Mouse (Mus musculus): ENCODE results near the gene Mtmr4. TPM values are rescaled to one million over a fixed set of nuclear protein-coding genes. Genes with fewer than 3 reads are reported as not detected.
A peak's percentile ranks its signal among the peaks of the same experiment; 100 is the strongest.

Mtmr4 gene
- total and polyA plus RNA-seq, 2 experiments from 2014 or later = 6.0 to 17.3 TPM

DNA sequence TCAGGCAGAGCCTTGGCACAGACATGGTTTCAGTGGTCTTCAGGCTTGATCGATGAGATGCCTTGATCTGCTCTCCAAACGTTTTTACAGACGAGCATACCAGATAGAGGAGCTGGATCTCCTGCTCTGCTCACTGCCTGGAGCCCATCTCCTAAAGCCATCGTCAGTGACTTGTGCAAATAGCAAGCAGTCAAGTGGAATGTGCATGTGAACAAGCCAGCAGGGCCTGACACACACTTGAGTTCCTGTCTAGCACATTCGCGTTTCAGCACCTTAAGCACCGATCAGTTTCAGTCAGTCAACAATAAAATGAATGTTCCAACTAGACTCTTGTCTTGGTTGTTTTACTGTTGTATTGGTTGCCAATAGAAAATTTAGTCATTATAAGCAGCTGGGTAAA is 67.3 kb downstream of the Mtmr4 start:
- no peaks in the 10 kb centered on the region for H3K4me1 ChIP-seq (ENCODE audit: control insufficient read depth, insufficient read depth)
- H3K27ac ChIP-seq (ENCODE audit: low read depth) = no peak overlapping the region
- H3K36me3 ChIP-seq (replicated peaks; ENCODE audit: control insufficient read depth, insufficient read depth, low read length) = no peaks in the 10 kb centered on the region
- 41% methylated on average over 7 of the region's 7 CpGs for WGBS
- H3K9ac ChIP-seq (replicated peaks; ENCODE audit: low read depth, low read length) = no peak overlapping the region
- no peak overlapping the region for H3K4me2 ChIP-seq (ENCODE audit: low read depth, low read length)
- peaks cover 11% of the 10 kb centered on the region for H3K27me3 ChIP-seq (ENCODE audit: control insufficient read depth, insufficient read depth, low read length)
- ATAC-seq (ENCODE audit: insufficient read depth, low read depth) (no peak), DNase-seq (ENCODE audit: low spot score) (no peak)
- TF ChIP-seq CTCF (IDR thresholded peaks at IDR 0.05; ENCODE audit: low read depth) = no peak
- no peak for TF ChIP-seq EP300 (IDR thresholded peaks at IDR 0.05; ENCODE audit: low read depth)
- no peak overlapping the region for H3K4me3 ChIP-seq (ENCODE audit: low read depth, low read length)
- no peaks in the 10 kb centered on the region for H3K9me3 ChIP-seq (replicated peaks; ENCODE audit: control insufficient read depth, low read length)

DNA sequence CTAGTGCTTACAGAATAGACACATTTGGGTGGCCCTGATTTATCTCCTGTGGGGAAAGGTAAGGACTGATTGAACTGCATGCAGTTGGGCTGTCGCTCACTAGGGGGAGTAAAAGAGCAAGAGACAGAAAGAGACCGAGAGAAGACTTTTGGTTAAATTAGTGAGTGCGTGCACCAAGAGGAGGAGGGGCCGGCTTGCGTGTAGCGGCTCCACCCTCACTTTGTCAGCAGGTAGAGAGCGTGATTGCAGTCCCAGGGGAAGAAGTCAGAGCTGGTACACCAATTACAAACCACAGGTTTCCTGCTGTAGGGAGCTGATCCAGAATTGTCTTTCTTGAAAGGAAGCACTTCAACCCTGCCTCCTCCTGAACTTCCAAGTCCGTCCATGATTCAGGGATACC is 70.4 kb downstream of the Mtmr4 start, which contains the start of gene Rnf43:
Gene Rnf43 (plus strand): TSS at position 316 of the 400 bp plus-strand sequence.
- peak within 1 kb of the TSS; percentile 52 for H3K4me2 ChIP-seq (ENCODE audit: low read depth, low read length)
- peak; percentile 83 for DNase-seq (ENCODE audit: low spot score)
- peak; percentile 74; the same call in 1 of the 2 replicates for ATAC-seq (ENCODE audit: insufficient read depth, low read depth)
- H3K36me3 ChIP-seq (replicated peaks; ENCODE audit: control insufficient read depth, insufficient read depth, low read length) = no peaks in the 10 kb centered on the region
- TF ChIP-seq EP300 (IDR thresholded peaks at IDR 0.05; ENCODE audit: low read depth) = no peak
- peak; percentile 86 for TF ChIP-seq CTCF (IDR thresholded peaks at IDR 0.05; ENCODE audit: low read depth)
- H3K9me3 ChIP-seq (replicated peaks; ENCODE audit: control insufficient read depth, low read length) = no peaks in the 10 kb centered on the region
- 1% methylated on average over 8 of the region's 8 CpGs for WGBS
- H3K4me3 ChIP-seq (ENCODE audit: low read depth, low read length) = peak within 1 kb of the TSS; percentile 34
- no peaks in the 10 kb centered on the region for H3K4me1 ChIP-seq (ENCODE audit: control insufficient read depth, insufficient read depth)
- H3K9ac ChIP-seq (replicated peaks; ENCODE audit: low read depth, low read length) = no peak within 1 kb of the TSS
- H3K27me3 ChIP-seq (ENCODE audit: control insufficient read depth, insufficient read depth, low read length) = peaks cover 15% of the 10 kb centered on the region
- no peak within 1 kb of the TSS for H3K27ac ChIP-seq (ENCODE audit: low read depth)

DNA sequence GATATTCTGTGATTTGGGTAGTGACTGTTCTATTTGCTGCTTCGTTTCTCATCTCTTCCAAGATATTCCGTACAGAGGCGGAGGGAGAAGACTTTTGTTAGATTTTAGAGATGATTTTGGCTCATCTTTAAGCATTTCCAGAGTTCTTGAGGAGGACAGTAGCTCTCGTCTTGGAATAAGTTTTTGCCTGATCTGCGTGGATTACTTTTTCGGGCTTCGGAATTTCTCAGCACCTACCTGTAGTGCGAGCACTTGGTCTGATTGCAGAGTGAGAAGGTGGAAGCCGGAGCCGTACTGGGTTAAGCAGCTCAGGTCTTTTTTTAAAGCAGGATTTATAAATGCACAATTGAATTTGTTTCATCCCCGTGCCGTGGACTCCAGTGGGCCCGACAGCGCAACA is 70.9 kb downstream of the Mtmr4 start:
- Histone ChIP-seq H3K9ac (replicated peaks; ENCODE audit: low read depth, low read length) (no peak overlapping the region), H3K4me2 (ENCODE audit: low read depth, low read length) (peak overlapping the region; percentile 52), H3K4me3 (ENCODE audit: low read depth, low read length) (peak overlapping the region; percentile 34), H3K27me3 (ENCODE audit: control insufficient read depth, insufficient read depth, low read length) (peaks cover 15% of the 10 kb centered on the region), H3K9me3 (replicated peaks; ENCODE audit: control insufficient read depth, low read length) (no peaks in the 10 kb centered on the region), H3K4me1 (ENCODE audit: control insufficient read depth, insufficient read depth) (no peaks in the 10 kb centered on the region), H3K36me3 (replicated peaks; ENCODE audit: control insufficient read depth, insufficient read depth, low read length) (no peaks in the 10 kb centered on the region), H3K27ac (ENCODE audit: low read depth) (no peak overlapping the region)
- TF ChIP-seq EP300 (IDR thresholded peaks at IDR 0.05; ENCODE audit: low read depth) (no peak), CTCF (IDR thresholded peaks at IDR 0.05; ENCODE audit: low read depth) (no peak)
- ATAC-seq (ENCODE audit: insufficient read depth, low read depth) (no peak), DNase-seq (ENCODE audit: low spot score) (no peak)
- 15% methylated on average over 14 of the region's 14 CpGs for WGBS

DNA sequence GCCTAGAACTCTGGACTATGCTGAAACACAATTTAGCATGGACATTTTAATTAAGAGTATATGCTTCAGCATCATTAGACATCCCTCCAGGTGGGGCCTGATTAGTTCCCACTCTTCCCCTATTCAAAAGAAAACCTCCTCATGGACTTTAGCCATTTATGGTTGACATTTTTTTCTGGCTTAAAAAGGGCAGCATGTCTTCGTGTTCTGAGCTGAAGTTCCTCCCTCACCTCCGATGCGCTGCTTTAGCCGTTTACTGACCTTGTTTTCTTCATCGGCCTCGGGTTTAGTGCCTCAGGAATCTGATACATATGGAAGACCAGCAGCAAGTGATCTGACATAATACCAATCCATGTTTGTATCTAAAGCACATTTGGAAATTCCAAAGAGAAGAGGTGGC is 72.0 kb downstream of the Mtmr4 start:
- no peaks in the 10 kb centered on the region for H3K36me3 ChIP-seq (replicated peaks; ENCODE audit: control insufficient read depth, insufficient read depth, low read length)
- H3K4me2 ChIP-seq (ENCODE audit: low read depth, low read length) = no peak overlapping the region
- no peaks in the 10 kb centered on the region for H3K4me1 ChIP-seq (ENCODE audit: control insufficient read depth, insufficient read depth)
- no peak overlapping the region for H3K4me3 ChIP-seq (ENCODE audit: low read depth, low read length)
- H3K9me3 ChIP-seq (replicated peaks; ENCODE audit: control insufficient read depth, low read length) = no peaks in the 10 kb centered on the region
- no peak for DNase-seq (ENCODE audit: low spot score)
- H3K9ac ChIP-seq (replicated peaks; ENCODE audit: low read depth, low read length) = no peak overlapping the region
- WGBS = 85% methylated on average over 6 of the region's 6 CpGs
- peaks cover 15% of the 10 kb centered on the region for H3K27me3 ChIP-seq (ENCODE audit: control insufficient read depth, insufficient read depth, low read length)
- no peak for TF ChIP-seq EP300 (IDR thresholded peaks at IDR 0.05; ENCODE audit: low read depth)
- TF ChIP-seq CTCF (IDR thresholded peaks at IDR 0.05; ENCODE audit: low read depth) = no peak
- ATAC-seq (ENCODE audit: insufficient read depth, low read depth) = no peak
- H3K27ac ChIP-seq (ENCODE audit: low read depth) = no peak overlapping the region

DNA sequence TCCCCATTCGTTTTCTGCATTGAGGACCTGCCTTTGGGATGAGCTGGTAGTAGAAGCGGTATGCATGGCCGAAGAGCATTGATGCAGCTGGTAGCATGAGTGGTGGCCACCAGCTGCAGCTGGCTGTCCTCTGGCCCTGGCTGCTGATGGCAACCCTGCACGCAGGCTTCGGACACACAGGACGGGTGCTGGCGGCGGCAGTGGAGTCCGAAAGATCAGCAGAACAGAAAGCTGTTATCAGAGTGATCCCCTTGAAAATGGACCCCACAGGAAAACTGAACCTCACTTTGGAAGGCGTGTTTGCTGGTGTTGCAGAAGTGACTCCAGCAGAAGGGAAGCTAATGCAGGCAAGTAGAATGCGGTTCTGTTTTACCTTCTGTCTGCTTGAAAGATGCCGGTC is 72.6 kb downstream of the Mtmr4 start:
- Histone ChIP-seq H3K9me3 (replicated peaks; ENCODE audit: control insufficient read depth, low read length) (no peaks in the 10 kb centered on the region), H3K4me1 (ENCODE audit: control insufficient read depth, insufficient read depth) (no peaks in the 10 kb centered on the region), H3K4me3 (ENCODE audit: low read depth, low read length) (no peak overlapping the region), H3K36me3 (replicated peaks; ENCODE audit: control insufficient read depth, insufficient read depth, low read length) (no peaks in the 10 kb centered on the region), H3K4me2 (ENCODE audit: low read depth, low read length) (no peak overlapping the region), H3K27me3 (ENCODE audit: control insufficient read depth, insufficient read depth, low read length) (peaks cover 15% of the 10 kb centered on the region), H3K27ac (ENCODE audit: low read depth) (no peak overlapping the region), H3K9ac (replicated peaks; ENCODE audit: low read depth, low read length) (no peak overlapping the region)
- DNase-seq (ENCODE audit: low spot score) (no peak), ATAC-seq (ENCODE audit: insufficient read depth, low read depth) (no peak)
- TF ChIP-seq EP300 (IDR thresholded peaks at IDR 0.05; ENCODE audit: low read depth) = no peak
- TF ChIP-seq CTCF (IDR thresholded peaks at IDR 0.05; ENCODE audit: low read depth) = no peak
- WGBS = 84% methylated on average over 12 of the region's 12 CpGs

DNA sequence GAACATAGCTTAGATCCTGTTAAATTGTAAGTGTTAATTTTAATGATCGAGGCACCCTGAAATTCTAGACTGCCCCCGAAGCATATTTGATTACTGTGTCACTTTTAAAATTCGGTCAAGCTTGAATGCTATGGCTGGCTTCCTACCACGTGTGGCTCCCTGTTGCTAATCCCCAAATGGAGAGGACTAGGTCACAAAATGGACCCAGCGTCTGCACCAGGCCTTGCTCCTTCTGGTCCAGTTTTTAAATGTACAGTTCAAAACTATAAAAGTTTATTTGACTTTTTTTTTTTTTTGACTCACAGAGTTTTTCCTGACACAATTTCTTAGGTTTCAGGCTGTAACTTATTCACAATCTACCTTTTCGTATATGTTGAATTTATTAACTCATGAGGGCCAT is 73.3 kb downstream of the Mtmr4 start:
- 82% methylated on average over 6 of the region's 6 CpGs for whole genome bisulfite sequencing
- DNase-seq (ENCODE audit: low spot score) (no peak), ATAC-seq (ENCODE audit: insufficient read depth, low read depth) (no peak)
- no peaks in the 10 kb centered on the region for H3K9me3 ChIP-seq (replicated peaks; ENCODE audit: control insufficient read depth, low read length)
- no peaks in the 10 kb centered on the region for H3K36me3 ChIP-seq (replicated peaks; ENCODE audit: control insufficient read depth, insufficient read depth, low read length)
- no peak for TF ChIP-seq EP300 (IDR thresholded peaks at IDR 0.05; ENCODE audit: low read depth)
- no peak for TF ChIP-seq CTCF (IDR thresholded peaks at IDR 0.05; ENCODE audit: low read depth)
- H3K4me2 ChIP-seq (ENCODE audit: low read depth, low read length) = no peak overlapping the region
- no peaks in the 10 kb centered on the region for H3K4me1 ChIP-seq (ENCODE audit: control insufficient read depth, insufficient read depth)
- no peak overlapping the region for H3K27ac ChIP-seq (ENCODE audit: low read depth)
- no peak overlapping the region for H3K9ac ChIP-seq (replicated peaks; ENCODE audit: low read depth, low read length)
- no peak overlapping the region for H3K4me3 ChIP-seq (ENCODE audit: low read depth, low read length)
- peaks cover 15% of the 10 kb centered on the region for H3K27me3 ChIP-seq (ENCODE audit: control insufficient read depth, insufficient read depth, low read length)

All from heart, postnatal 0 days (tissue).